Mouse (Mus musculus) embryonic stem cell, embryonic (primary cell): Measurements from ENCODE around the gene Vkorc1.

ENCODE experiments used
- CTCF ChIA-PET, 4 experiments: fragments of 300-600 bp in 2 of 4; fragments of 350-600 bp in 2 of 4; sonication (Branson Sonifier 250); formaldehyde crosslinking; loops; one replicate each; lab custom pipeline; 2022; ENCODE audit warnings: inconsistent platforms in 2 of 4; lab: Charles Lee
- POLR2A ChIA-PET, 4 experiments: fragments of 300-600 bp in 2 of 4; fragments of 350-600 bp in 2 of 4; sonication (Branson Sonifier 250); formaldehyde crosslinking; loops; one replicate each; lab custom pipeline; 2022; ENCODE audit warnings: antibody characterized with exemption in 4 of 4, inconsistent platforms in 1 of 4; lab: Charles Lee

Gene Vkorc1

DNA sequence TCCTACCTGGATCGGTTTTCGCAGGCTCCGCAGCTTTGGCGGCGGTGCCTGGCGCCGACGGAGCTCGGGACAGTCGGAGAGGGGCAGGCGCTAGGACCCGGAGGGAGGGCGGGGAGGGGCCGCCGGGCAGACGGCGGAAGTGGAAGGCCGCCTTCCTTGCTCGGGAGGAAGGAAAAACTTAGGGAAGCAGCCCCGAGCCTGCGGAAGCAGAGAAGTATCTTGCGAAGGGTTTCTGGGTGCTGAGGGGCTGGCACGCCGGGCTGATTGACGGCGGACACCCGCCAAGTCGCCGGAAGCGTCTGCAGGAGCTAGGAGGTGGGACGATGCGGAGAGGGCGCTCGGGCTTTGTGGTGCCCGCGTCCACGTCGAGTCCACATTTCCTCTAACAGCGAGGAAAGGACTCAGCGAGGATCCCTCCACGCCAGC lies 19.4 kb downstream of the Vkorc1 start, which contains the start of gene Zfp646:
Gene Zfp646, plus strand, starts transcription at position 181 of the 426 bp plus-strand sequence.
- ChIA-PET POLR2A (interaction anchor here (0.6 to 5.6 kb wide), 65 partner anchors 8 to 1449 kb away, joined by 3 to 72 read pairs (median 4); partner anchors contain the start of genes Gm21974 (in 3 of the 4), Vkorc1 (in 3 of the 4), Fus (in 2 of the 4) and Kat8 (in 2 of the 4)), CTCF (interaction anchor here in 3 of 4 experiments (0.6 to 2.3 kb wide), 11 partner anchors 8 to 201 kb away, joined by 3 to 12 read pairs (median 4); partner anchors contain the start of genes Gm21974 (in 1 of the 3) and Vkorc1 (in 1 of the 3))

DNA sequence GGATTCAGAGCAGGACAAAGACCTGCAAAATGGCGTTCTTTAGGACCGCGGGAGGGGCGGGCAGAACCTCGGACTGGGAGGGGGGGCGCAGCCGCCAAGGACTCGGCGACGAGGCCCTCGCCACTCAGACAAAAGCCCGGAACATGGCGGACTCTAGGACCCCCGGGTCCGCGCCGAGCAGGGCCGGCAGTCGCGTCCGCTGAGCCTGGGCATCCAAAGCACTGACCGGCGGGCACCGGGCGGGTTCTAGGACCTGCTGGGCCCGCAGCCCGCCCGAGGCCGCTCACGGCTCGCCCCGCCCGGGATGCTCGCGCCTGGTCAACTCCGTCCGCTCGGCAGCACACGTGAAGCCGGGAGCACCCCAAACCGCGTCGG lies 19.8 kb downstream of the Vkorc1 start:
- POLR2A ChIA-PET: interaction anchor here (0.5 to 5.6 kb wide), 46 partner anchors 8 to 1448 kb away, joined by 3 to 72 read pairs (median 5); partner anchors contain the start of genes Gm21974 (in 3 of the 4), Vkorc1 (in 3 of the 4), Fus (in 2 of the 4) and Kat8 (in 2 of the 4)

GRCm38 (mm10) chr7:127874812-127875626 lies 20.4 kb downstream of the Vkorc1 start:
- CTCF ChIA-PET: interaction anchor here in 2 of 4 experiments (0.5 to 2.3 kb wide), 4 partner anchors 8 to 189 kb away, joined by 4 to 12 read pairs (median 6); partner anchors contain the start of gene Kat8 (in 1 of the 2)
- POLR2A ChIA-PET: interaction anchor here (0.5 to 5.6 kb wide), 37 partner anchors 7 to 1448 kb away, joined by 3 to 72 read pairs (median 6); partner anchors contain the start of genes Fus (in 2 of the 4), Gm21974 (in 2 of the 4), Kat8 (in 2 of the 4) and Vkorc1 (in 2 of the 4)

More for the DNA sequence above, 19.8 kb downstream of the Vkorc1 start:
- CTCF ChIA-PET: interaction anchor here in 3 of 4 experiments (0.7 to 2.3 kb wide), 9 partner anchors 9 to 200 kb away, joined by 3 to 12 read pairs (median 4); partner anchors contain the start of genes Gm21974 (in 1 of the 3) and Vkorc1 (in 1 of the 3)

DNA sequence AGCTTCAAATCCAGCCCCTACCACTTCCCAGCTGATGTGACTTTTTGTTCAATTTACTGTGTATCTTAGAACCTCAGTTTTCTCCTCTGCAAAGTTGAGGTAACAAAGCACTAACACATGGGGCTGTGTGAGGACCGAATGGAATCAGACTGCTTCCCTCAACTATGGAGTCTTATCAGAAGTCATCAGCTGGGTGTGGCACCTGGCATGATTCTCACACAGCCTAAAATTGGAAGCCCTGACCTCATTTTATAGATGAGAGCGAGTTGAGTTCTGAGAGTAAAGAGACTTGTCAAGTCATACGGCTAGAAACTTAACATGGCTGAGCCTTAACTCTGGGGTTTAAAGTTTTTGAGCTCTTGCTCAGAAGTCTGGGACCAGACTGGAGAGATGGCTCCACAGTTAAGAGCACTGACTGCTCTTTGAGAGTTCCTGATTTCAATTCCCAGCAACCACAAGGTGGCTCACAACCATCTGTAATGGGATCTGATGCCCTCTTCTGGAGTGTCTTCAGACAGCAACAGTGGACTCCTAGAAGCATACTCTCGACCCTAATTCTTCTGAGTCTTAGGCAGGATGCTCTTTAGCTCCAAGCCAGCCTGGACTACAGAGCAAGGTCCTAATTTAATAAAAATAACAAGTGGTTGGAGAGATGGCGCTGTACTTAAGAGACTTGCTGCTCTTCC lies 25.1 kb downstream of the Vkorc1 start:
- ChIA-PET CTCF (interaction anchor here (0.6 to 2.5 kb wide), 34 partner anchors 9 to 214 kb away, joined by 3 to 10 read pairs (median 4); partner anchors contain the start of genes Bcl7c (in 1 of the 4), Ctf1 (in 1 of the 4), Fus (in 1 of the 4) and Gm21974 (in 1 of the 4)), POLR2A (interaction anchor here (0.6 to 3.5 kb wide), 35 partner anchors 9 to 213 kb away, joined by 3 to 30 read pairs (median 4); partner anchors contain the start of genes Hsd3b7 (in 2 of the 4), Orai3 (in 2 of the 4), Bckdk (in 1 of the 4) and Gm21974 (in 1 of the 4))

DNA sequence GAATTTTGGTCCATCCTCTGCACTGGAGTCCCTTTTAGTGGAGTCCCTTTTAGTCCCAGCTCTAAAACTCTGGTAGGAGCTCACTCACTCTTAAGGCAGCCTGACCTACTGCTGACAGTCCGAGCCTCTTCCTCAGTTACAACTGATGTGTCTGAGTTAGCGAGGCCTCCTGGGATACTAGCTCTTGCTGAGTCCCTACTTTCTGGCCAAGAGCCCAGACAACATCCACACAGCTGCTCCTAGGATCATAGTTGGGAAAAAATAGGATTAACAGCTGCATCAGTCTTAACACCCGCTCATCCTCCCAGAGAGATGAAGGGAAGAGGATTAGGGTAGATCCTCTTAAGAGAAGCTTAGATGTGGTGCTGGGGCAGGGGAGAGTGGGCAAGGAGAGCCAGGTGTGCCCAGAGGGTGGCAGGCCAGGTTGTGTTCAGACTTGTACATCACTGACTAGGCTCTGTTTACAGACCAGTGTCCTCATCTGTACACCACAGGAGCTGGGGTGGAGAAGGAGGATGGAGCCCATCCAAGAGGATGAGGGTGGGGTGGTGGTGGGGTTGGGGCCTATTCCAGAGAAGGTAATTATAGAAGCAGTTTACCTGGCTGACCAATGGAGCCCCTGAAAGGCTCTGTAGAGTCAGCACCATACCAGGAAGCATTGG lies 26.1 kb downstream of the Vkorc1 start:
- CTCF ChIA-PET: interaction anchor here in 3 of 4 experiments (0.6 to 3.0 kb wide), 6 partner anchors 66 to 194 kb away, joined by 3 to 14 read pairs (median 6); partner anchors contain the start of gene Hsd3b7 (in 1 of the 3)

GRCm38 (mm10) chr7:127867641-127868040 lies 27.8 kb downstream of the Vkorc1 start:
- CTCF ChIA-PET: interaction anchor here in 3 of 4 experiments (0.6 to 3.2 kb wide), 25 partner anchors 9 to 311 kb away, joined by 3 to 15 read pairs (median 5); partner anchors contain the start of genes Zfp646 (in 2 of the 3), Zfp668 (in 2 of the 3), Bcl7c (in 1 of the 3) and Hsd3b7 (in 1 of the 3)
- POLR2A ChIA-PET: interaction anchor here (0.7 to 4.4 kb wide), 78 partner anchors 8 to 371 kb away, joined by 3 to 37 read pairs (median 5); partner anchors contain the start of genes Kat8 (in 3 of the 4), Zfp646 (in 3 of the 4), Zfp668 (in 3 of the 4) and Fus (in 2 of the 4)

More for the DNA sequence above, 26.1 kb downstream of the Vkorc1 start:
- POLR2A ChIA-PET: interaction anchor here in 3 of 4 experiments (0.5 to 4.0 kb wide), 29 partner anchors 8 to 212 kb away, joined by 3 to 30 read pairs (median 4); partner anchors contain the start of genes Hsd3b7 (in 2 of the 3), Bckdk (in 1 of the 3), Gm21974 (in 1 of the 3) and Orai3 (in 1 of the 3)

DNA sequence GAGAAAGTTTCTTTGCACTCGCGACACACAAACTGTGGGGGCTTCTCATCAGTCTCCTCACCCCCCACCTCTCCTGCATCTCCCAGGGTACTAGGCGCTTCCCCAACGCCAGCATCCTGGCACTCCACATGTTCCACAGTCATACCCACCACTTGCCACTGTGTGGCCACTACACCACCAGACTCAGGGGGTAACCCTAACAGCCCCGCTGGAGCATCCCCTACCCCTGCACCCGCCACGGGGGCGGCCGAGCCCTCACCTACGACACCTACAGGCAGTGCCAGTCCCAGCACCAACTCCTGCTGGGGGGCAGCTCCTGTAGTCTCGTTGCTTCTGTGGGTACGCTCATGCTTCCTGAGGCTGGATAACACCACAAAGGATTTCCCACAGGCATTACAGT lies 29.0 kb downstream of the Vkorc1 start:
- POLR2A ChIA-PET: interaction anchor here in 3 of 4 experiments (0.6 to 4.4 kb wide), 48 partner anchors 9 to 200 kb away, joined by 3 to 37 read pairs (median 6); partner anchors contain the start of genes Kat8 (in 3 of the 3), Zfp668 (in 3 of the 3), Fus (in 2 of the 3) and Setd1a (in 2 of the 3)
- CTCF ChIA-PET: interaction anchor here in 3 of 4 experiments (0.5 to 3.2 kb wide), 17 partner anchors 9 to 737 kb away, joined by 3 to 15 read pairs (median 4); partner anchors contain the start of genes Zfp646 (in 2 of the 3) and Zfp668 (in 1 of the 3)

DNA sequence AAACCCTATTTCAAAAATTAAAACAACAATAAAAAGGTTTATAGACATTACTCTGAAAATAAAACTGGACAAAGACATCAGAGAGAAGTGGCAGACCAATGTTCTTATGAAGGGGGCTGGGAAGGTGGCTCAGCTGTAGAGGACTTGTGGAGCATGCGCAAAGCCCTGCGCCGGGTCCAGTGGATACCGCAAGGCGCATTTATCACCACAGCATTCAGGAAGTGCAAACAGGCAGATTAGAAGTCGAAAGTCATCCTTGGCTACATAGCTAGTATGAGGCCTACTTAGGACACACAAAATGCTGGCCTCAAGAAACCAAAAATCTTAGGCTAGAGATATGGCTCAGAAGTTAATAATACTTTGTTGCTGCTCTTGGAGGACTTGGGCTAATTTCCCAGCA lies 37.2 kb downstream of the Vkorc1 start:
- ChIA-PET CTCF (interaction anchor here in 1 of 4 experiments (1.3 to 1.4 kb wide), 2 partner anchors 8 to 60 kb away, joined by 3 to 4 read pairs; no protein-coding TSS in a partner anchor), POLR2A (interaction anchor here in 3 of 4 experiments (0.6 to 5.7 kb wide), 9 partner anchors 9 to 410 kb away, joined by 3 to 26 read pairs (median 3); partner anchors contain the start of genes Hsd3b7 (in 1 of the 3), Stx1b (in 1 of the 3) and Stx4a (in 1 of the 3))

DNA sequence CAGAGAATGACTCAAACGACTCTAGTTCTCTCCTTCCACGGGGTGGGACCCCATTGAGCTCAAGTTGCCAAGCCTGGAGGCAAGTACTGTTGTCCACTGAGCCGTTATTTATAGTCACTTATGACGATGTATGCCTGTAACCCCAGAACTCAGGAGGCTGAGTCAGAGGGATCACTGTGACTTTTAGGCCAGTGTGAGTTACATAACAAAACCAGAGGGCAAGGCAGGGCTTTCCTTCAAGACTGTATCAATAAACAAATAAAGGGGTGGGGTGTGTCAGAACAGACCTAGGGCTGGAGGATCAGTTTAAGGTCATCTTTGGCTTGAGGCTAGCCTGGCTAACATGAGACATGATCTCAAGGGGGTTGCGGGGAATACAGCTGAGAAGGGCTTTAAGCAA lies 44.5 kb downstream of the Vkorc1 start:
- CTCF ChIA-PET: interaction anchor here in 2 of 4 experiments (0.6 to 2.8 kb wide), 4 partner anchors 16 to 84 kb away, joined by 3 to 11 read pairs (median 5); partner anchors contain the start of genes Stx1b (in 1 of the 2) and Stx4a (in 1 of the 2)
- POLR2A ChIA-PET: interaction anchor here in 3 of 4 experiments (0.9 to 4.1 kb wide), 10 partner anchors 10 to 143 kb away, joined by 3 to 17 read pairs (median 4); partner anchors contain the start of genes Hsd3b7 (in 1 of the 3) and Pycard (in 1 of the 3)

DNA sequence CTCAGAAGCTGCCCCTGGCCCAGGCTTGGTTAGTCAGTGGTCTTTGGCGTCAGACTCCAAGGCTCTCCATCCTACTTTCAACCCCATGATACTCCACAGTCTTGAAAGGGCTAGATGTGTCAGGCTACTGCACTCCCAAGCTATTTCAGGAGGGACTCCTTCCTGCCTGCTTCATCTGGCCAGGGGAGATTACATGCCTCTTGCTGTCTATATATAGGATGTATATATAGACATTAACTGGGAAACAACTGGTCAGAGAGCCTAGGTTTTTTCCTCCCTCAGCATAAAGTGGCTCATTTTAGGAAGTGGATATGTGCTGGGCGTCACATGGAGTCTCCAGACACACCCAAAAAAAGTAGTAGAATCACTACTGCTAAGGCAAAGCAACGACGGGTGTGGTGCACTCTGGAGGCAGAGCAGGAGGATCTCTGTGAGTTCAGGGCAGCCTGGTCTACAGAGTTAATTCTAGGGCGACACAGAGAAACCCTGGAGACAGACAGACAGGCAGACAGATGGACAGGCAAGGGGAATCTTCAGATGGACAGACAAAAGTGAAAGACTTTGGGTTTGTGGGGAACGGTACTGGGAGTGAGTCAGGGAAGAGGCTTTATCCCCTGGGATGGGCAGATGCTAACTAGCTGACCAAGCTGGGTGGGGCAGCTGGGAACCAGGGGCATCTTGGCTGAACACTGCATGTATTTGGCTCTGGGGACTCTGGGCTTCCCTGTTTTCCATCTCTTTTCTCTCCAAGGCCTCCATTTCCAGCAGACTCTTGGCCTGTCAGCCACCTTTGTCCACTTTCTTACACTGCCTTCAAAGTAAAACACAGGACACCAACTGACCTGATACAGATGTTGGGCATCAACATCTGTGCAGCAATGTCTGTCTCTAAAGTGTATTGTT lies 45.2 kb downstream of the Vkorc1 start:
- ChIA-PET POLR2A (interaction anchor here (0.5 to 4.1 kb wide), 20 partner anchors 7 to 182 kb away, joined by 3 to 17 read pairs (median 4); partner anchors contain the start of genes Fus (in 1 of the 4), Hsd3b7 (in 1 of the 4), Pycard (in 1 of the 4) and Setd1a (in 1 of the 4)), CTCF (interaction anchor here in 2 of 4 experiments (0.6 to 2.8 kb wide), 3 partner anchors 12 to 85 kb away, joined by 3 to 11 read pairs (median 5); no protein-coding TSS in a partner anchor)
